Mouse (Mus musculus) ES-E14 (cell line): ENCODE measurements around the gene Eps8l3.

Experiments used
- MAFK ChIP-seq: IDR thresholded peaks from 2 replicates; pipeline ENCODE4 v1.6.1; 2014; ENCODE audit warnings: mild to moderate bottlenecking, low read depth, low read length, inconsistent platforms; ENCODE audit not compliant: insufficient read depth
- ZNF384 ChIP-seq: IDR thresholded peaks from 2 replicates; pipeline ENCODE4 v1.6.1; 2012; ENCODE audit warnings: low read depth, low read length, inconsistent platforms

- TF ChIP-seq ZNF384 (no peak), MAFK (no peak)
Observed at GRCm38 (mm10) chr3:107852786-107853185, 24.2 kb upstream of the Eps8l3 start.
